Mouse (Mus musculus): ENCODE results near the gene Ccser2.

DNA sequence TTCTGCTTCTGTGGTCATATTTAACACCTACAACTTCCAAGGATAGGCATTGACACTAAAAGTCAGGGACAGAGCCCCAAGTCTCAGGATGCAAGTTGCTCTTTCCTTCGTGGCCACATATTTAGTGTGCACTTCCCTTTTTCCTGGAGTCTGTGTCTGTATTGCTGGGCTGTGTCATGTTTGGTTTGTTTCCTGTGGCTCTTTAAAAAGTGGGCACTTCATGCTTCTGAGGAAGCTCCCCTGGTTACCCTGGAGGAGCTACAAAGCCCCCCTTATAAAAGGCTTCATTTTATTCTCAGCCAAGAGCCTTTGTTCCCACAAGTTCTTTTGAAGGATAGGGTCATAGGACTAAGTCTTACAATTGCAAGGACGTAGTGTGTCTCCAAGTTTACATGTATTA lies 34.3 kb upstream of the Ccser2 start:
- TF ChIP-seq CTCF (conservative IDR thresholded peaks at IDR 0.05 in 1 of 2, IDR thresholded peaks at IDR 0.05 in 1 of 2; ENCODE audit: low read depth in 2 of 2, low read length in 2 of 2) (no peak), ZMIZ1 (IDR thresholded peaks at IDR 0.05; ENCODE audit: low read depth, low read length) (no peak), ZC3H11A (IDR thresholded peaks at IDR 0.05; ENCODE audit: low read depth, low read length) (no peak), JUND (conservative IDR thresholded peaks at IDR 0.05; ENCODE audit: low read depth, low read length) (no peak), E2F4 (IDR thresholded peaks at IDR 0.05; ENCODE audit: insufficient replicate concordance, low read depth, low read length) (no peak), TCF12 (IDR thresholded peaks at IDR 0.05; ENCODE audit: low read depth, low read length) (no peak)
